Mouse (Mus musculus): ENCODE data around the gene Plekhm1. TPM values are rescaled to one million over a fixed set of nuclear protein-coding genes. Genes with fewer than 3 reads are reported as not detected.
A peak's percentile ranks its signal among the peaks of the same experiment; 100 is the strongest.

Plekhm1 gene
- total RNA-seq, 2 experiments from 2014 or later = 16.3 to 18.8 TPM

DNA sequence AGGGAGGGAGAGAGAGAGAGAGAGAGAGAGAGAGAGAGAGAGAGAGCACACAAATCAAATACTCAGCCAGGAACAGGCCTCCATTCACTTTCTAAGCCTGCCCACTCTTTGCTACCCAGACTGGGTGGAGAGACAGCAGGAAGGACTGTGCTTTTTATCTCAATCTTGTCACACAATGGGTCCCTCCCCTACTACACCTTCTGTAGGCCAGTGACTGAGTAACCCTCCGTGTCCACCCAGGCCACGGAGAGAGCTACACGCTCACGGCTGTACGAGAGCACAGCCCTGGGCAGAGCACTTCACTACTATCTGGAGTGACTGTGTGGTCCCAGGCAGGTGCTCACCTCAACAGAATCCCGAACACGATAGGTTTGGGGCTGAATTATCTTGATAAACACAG, 66.3 kb downstream of the Plekhm1 start:
- intact Hi-C loops (cut with DNase I) = no loop called here
- no peak for DNase-seq (ENCODE audit: low spot score in 2 of 2)

DNA sequence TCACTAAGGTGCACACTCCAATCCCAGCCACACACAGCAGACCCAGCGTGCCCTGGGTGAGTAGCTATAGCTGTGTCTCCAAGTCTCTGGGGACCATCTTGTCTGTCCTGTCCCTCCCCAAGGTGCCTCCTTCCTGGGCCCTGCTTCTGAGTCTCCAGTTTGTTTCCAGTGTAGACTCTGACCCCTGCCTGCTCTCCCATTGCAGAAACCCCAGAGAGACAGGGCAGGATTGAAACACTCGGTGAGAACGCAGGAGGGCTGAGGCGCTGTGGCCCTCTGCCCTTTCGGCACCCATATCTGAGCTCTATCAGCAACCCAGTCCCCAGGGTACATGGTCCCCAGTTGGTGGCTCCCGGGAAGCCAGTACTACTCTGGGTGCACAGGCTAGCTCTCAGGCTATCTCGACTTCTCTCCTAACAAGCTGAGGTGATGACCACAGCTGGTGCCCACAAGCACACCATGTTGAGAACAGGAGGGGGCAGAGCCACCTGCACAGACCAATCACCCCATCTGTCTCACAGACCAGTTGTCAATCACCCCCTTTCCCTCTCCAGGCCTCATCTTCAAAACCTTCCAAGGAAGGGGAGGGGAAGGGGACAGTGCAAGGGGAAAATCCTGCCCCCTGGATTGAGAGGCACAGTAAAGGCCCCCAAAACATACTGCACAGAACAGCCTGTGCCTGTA, 66.9 kb downstream of the Plekhm1 start:
- DNase-seq (ENCODE audit: low spot score in 2 of 2) = no peak

DNA sequence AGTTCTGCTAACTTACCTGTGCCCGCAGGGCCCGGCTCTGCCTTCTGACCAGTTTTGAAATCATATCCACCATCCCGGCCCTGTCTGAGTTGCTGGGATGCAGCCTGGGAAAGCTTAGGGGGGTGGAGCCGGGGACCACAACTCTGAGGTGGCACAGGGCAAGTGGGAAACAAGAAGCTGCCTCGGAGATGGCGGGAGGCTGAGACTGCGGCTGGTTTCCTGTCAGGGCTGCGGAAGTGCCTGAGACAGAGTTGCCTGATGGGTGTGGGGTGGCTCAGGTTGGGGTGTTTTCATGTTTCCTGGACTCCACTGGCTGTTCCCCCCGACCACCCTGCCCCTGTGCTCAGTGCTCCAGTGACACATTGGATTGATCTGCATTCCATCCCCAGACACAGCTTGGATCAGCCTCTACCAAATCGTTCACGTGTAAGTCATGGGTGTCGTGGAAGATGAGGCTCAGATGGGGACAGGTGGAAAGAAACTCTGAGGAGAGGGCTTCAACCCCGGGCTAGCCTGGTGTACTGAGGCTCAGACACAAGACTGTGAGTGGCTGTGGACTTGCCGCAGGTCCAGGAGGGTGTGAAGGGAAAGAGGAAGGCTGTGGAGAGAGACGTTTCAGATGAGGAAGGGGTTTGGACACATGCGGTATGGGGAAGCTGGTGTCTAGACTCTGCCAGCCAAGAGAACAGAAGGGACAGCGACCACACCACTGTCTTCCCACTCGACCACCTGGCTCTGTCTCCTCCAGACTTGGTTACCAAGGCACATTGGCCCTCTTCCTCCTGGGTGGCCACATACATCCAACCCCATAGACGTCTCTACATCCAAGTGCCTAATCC, 67.8 kb downstream of the Plekhm1 start:
- intact Hi-C loops (cut with DNase I) = no loop called here
- no peak for DNase-seq (ENCODE audit: low spot score in 2 of 2)

More for the DNA sequence above, 66.9 kb downstream of the Plekhm1 start:
- intact Hi-C loops (cut with DNase I) = no loop called here

DNA sequence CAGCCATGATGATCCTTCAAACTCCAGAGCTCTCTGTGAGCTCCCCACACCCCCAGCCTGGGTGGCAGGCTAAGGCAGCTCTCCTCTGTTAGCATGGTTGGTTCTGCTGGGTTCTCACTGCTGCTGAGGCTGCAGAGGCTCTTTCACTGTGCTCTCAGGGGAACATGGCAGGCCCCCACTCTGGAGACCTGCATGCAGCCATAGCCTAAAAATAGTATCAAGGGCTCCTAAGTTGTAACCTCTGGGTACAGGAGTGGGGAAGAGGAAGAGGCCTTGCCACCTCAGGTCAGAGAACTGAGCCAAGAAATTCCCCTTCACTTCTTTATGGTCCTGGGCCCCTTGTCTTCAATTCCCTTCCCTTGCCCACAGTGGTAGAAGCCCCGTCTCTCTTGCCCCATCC, 68.6 kb downstream of the Plekhm1 start:
- intact Hi-C loops (cut with DNase I) = no loop called here
- DNase-seq (ENCODE audit: low spot score in 2 of 2) = no peak

DNA sequence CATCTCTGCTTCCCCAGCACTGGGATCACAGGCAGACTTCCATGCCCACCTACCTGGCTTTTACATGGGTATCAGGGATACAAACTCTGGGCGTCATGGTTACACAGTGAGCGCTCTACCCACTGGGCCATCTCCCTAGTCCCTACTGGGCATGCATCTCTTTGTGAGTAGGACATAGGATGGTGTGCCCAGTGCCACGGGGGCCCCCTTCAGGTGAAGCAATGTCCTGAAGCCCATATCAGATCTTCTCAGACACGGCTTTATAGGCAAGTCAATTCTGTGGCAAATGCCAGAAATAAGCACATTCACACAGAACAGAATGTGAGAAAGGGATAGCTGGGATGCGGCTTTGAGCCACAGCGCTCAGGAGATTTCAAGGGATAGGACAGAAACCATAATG, 69.4 kb downstream of the Plekhm1 start:
- intact Hi-C loops (cut with DNase I) = no loop called here
- no peak for DNase-seq (ENCODE audit: low spot score in 2 of 2)

DNA sequence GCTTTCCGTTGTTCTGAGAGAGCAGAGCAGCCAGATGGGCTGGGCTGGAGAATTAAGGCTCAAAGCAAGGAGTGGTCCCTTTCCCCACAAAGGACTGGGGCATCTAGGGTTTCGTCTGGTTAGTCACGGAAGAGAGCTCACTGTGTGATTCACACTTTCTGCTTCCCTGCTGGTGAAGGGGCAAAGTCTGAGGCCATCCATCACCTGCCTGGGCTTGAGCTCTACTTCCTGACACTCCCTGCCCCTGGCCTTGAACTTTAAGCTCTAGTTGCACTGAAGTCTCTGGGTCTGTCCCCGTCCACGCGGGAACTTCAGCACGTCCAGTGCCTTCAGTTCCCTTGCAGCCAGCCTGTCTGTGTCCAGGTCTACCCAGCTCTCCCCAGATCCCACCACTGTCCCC, 71.8 kb downstream of the Plekhm1 start:
- DNase-seq (ENCODE audit: low spot score in 2 of 2) = no peak
- intact Hi-C loops (cut with DNase I) = no loop called here

DNA sequence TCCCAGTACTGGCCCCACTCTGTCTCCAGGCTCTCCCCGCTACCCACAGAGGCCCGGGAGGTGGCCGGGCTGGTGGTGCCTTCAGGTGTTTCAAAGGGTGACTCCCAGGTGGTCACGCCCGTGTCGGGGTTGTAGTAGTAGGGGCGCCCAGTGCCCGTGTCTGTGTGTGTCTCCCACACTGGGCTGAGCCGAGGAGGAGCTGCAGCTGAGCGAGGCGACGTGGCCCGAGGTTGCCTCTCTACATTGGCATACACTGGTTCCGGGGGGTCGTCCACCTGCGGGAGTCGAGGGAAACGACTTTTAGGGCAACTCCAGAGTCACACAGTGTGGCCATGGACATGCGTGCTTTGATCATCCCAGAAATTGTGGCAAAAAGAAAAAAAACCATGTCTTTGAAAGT, 72.4 kb downstream of the Plekhm1 start:
- intact Hi-C loops (cut with DNase I) = no loop called here
- DNase-seq (ENCODE audit: low spot score in 2 of 2) = no peak

DNA sequence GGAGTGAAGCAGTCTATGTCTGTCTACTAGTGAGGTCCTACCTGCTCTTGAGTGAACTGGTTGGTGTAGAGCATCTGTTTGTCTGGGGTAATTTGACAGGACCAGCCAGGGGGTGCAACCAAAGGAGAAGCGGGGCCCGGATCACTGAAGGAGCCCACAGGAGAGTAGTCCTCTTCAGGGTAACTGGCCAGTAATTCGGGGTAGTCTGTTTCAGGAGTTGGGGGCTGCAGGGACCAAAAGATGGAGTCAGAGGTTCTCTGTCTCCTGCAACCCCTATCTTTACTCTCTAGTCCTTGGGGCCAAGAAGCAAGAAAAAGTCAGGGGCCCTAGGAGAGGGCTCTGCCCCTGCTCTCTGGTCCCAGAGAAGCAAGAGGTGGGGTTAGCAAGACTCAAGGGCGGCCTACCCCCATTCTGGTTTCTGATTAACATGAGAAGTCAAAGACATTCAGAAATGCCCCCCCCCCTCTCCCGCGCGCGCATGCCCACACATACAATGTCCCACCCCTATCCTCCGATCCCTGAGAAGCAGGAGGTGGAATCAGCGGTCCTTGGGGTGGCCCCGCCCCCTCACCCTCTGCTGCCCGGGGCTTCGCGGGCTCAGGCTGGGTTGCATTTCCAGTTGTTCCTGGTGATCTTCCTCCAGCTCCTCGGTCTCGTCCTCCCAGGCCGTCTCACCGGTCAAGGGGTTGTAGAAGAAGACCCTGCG, 72.9 kb downstream of the Plekhm1 start:
- intact Hi-C loops (cut with DNase I) = no loop called here
- no peak for DNase-seq (ENCODE audit: low spot score in 2 of 2)

DNA sequence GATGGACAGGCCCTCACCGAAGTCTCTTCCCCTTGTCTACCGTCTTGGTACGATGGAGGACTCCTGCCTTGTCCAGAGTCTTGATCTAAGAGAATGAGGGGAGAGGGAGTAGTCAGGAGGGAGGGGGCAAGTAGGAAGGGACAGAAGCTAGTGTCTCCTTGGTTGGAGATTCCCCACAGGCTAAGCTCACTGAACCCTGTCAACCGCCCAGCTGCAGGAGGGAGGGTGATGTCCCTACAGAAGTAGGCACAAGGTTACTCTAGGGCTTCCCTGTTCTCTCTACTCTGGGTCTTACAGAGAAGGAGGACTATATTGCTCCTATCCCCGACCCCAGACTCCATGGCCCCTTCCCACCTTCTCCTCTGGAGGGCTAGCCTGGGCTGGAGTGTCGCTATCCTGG, 73.8 kb downstream of the Plekhm1 start:
- intact Hi-C loops (cut with DNase I) = no loop called here
- DNase-seq (ENCODE audit: low spot score in 2 of 2) = no peak

DNA sequence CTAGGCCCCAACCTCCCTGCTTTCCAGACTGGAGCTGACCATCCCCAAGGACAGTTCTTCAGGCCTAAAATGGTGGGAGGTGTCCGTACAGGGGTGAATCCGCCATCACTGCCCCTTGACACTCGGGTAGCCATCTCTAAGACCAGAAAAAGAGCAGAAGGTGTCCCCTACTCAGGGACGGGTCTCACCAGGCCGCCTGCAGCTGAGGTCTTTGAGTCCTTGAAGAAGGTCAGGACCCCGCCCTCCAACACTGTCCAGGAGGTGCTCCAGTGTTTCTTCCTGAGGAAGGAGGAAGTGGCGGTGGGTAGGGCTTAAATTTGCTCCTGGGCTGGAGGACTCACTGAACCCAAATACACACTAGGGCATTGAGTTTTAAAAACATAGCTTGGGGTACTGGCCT, 74.4 kb downstream of the Plekhm1 start:
- no peak for DNase-seq (ENCODE audit: low spot score in 2 of 2)
- intact Hi-C loops (cut with DNase I) = no loop called here

DNA sequence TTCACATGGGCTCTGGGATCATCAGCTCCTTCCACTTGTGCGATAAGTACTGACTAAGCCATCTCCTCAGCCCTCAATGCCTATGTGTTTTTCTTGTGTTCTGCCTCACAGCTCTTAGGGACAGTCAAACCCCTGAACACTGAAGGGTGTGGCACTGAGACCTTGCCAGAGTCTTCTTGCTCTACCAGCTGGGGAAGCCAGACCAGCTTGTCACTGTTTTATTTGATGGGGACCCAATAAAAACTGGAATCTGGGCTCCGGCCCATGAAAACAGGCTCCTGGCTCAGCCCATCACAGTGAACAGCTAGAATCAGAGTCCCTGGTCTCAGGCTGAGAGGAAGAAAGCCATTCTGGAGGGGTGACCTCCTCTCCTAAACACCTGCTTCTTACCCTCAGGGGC, 75.3 kb downstream of the Plekhm1 start:
- no peak for DNase-seq (ENCODE audit: low spot score in 2 of 2)
- intact Hi-C loops (cut with DNase I) = no loop called here

DNA sequence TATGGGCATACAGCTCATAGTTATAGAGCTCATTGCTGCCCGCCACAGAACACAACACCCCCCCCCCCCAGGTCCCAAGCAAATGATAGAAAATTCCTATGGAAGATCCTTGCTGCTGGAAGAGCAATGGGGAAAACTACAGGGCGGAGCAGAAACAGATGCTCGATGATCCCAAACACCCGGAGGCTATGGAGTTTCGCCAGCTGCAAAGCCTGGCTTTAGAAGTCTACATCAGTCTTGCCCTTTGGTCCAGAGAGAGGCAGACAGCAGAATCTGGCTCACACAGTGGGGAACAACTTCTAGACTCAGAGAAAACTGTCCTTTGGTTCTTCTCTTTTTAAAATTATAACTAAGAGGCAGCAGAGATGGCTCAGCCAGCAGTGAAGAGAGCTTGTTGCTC, 76.9 kb downstream of the Plekhm1 start:
- no peak for DNase-seq (ENCODE audit: low spot score in 2 of 2)
- intact Hi-C loops (cut with DNase I) = no loop called here

DNA sequence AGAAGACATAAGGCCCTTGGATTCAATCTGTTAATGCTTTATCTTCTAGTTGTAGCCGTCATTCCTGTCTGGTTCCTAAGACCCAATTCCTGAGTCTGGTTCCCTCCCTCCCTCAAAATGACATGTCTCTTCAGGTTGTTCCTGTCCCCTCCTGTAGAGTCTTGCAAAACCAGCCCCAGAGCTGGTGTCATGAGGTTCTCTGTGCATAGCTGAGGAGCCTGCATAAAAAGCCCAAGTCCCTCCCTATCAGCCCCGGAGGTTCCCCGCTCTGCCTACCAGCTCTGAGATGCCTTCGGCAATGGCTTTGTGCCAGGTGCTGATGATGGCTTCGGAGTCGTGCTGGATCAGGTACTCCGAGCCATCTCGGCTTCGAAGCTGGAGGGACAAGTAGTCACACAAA, 77.6 kb downstream of the Plekhm1 start:
- intact Hi-C loops (cut with DNase I) = loop anchor here (5.0 kb wide), 1 partner anchor 217 kb away; no protein-coding TSS in a partner anchor
- DNase-seq (ENCODE audit: low spot score in 2 of 2) = no peak

DNA sequence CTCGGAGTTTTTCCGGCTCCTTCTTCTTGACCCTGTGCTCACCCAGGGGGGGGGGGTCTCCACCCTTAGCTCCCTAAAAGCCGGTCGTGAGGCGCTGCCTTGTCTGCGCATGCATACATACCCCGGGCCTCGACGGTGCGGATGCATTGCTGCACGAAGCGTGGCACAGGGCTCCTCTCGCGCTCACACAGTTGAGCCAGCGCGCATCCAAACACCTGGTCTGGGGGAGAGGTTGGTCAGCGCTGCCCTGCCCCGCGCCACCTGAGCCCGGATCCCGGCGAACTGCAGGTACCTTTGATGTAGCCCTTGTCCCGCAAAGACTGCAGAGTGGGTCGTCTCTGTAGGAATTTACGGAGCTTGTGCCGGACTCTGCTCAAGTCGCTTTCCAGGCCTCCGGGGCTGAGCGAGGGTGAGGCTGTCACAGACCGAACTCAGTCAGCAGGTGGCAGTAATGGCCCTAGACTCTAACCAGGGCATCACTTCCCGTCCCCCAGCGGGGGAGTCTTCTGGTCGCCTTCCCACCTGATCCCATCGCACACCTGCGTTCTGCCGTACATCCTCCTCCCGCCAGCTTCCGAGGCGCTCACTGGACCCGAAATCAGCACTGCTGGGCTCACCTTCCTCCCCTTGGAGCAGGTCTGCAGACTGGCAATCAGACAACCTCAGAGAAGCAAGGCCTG, 78.6 kb downstream of the Plekhm1 start:
- DNase-seq (ENCODE audit: low spot score in 2 of 2) = no peak
- intact Hi-C loops (cut with DNase I) = loop anchor here (5.0 kb wide), 1 partner anchor 218 kb away; no protein-coding TSS in a partner anchor

DNA sequence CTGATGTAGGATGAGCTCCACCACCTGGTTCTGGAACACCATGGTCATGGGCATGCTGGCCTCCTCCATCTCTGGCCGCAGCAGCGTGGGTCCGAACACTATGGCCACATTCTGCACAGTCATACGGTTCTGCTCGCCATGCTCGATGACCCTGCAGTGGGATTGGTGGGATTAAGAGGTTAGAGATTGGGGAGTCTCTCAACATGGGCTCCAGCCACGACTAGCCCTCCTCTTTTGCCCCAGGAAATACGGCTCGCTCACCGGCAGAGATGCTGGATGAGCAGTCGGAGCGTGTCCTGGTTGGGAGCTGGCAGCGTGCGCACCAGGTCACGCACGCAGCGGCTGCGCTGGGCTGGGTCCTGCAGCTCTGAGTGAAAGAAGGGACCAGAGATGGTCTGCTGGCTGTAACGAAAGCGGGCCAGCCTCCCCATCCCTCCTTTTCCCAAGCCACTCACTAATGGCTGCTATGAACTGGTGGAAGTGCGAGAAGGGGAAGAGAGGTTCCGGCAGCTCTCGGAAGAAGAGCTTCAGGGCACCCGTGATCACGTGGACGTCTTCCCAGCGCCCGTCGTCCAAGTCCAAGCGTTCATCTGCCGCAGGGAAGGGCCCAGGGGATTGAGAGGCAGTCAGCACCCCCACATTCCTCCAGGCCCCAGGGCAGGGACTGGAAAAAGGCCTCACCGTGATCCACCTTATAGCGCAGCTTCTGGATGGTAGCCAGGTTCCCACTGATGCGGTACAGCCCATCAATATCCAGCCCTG, 79.4 kb downstream of the Plekhm1 start:
- intact Hi-C loops (cut with DNase I) = loop anchor here (5.0 kb wide), 1 partner anchor 219 kb away; no protein-coding TSS in a partner anchor
- DNase-seq (ENCODE audit: low spot score in 2 of 2) = peak in 1 of 2 experiments; percentile 32

DNA sequence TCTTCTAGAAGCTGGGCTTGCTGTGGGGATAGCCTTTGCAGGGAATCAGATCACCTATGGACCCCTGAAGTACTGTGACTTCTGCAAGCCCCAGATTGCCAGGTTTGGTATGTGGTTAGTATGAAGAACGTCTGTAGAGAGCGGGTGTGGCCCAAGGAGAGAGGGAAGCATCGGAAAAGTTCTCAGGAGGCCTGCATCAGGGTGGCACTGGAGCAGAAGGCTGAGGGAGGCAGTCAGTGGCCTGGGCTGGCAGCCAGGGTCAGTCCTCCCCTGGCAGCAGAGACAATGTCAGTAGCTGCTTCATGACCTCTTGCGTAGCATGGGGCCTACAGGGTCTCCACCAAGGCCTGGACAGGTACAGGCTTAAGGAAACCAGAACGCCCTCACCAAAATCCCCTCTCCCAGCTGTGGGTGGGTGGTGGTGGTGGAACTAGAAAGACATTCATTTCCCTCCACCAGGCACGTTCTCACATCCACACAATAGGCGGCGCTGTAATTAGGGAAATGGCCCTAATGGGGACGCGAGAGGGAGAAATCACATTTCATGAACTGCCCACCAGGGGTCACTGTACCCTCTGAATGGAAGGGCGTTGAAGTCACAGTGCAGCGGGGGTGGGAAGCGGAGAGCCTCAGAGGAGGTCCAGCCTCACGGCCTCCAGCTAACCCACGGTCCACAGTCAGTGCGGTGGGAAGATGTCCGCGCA, 80.1 kb downstream of the Plekhm1 start:
- intact Hi-C loops (cut with DNase I) = loop anchor here (5.0 kb wide), 1 partner anchor 220 kb away; no protein-coding TSS in a partner anchor

DNA sequence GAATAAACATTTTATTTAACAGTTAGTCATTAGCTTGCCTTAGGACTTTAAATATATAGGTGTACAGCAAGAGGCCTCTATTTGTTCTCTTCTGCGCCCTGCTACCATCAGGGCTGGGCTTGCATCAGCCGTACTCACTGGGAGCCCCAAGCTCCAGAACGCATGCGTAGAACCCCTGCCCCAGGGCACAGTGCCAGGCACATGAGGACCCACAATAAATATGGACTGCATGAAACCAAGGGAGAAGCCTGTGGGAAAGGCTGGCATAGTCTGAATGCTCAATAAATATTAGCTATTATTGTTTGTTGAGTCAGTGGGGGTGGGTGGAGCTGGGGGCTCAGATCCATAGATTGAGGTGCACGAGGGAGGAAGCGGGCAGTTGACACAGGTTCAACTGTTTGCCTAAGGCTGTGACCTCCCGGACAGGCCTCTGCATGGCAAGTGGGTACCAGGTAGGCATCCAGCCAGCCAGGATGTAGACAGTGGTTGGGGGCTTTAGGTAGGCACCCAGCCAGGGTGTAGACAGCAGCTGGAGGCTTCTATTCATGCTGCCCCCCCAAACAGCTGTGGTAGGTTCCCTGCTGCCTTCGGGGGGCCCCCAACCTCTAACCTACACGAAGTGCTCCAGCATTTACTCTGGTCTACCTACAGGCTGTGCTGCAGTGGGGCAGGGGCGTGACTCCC, 80.8 kb downstream of the Plekhm1 start:
- DNase-seq (ENCODE audit: low spot score in 2 of 2) = no peak
- intact Hi-C loops (cut with DNase I) = loop anchor here (5.0 kb wide), 1 partner anchor 221 kb away; no protein-coding TSS in a partner anchor

More for the DNA sequence above, 80.1 kb downstream of the Plekhm1 start:
- DNase-seq (ENCODE audit: low spot score in 2 of 2) = peak; percentile 56 to 71
